Mouse (Mus musculus) megakaryocyte, embryonic 14.5 days (primary cell): Measurements from ENCODE around the gene Il10.

Source experiments
- FLI1 ChIP-seq: IDR thresholded peaks from 2 replicates; pipeline ENCODE4 v1.6.1; 2012; ENCODE audit warnings: low read length, inconsistent platforms, mixed read lengths
- GATA1 ChIP-seq: IDR thresholded peaks from 3 replicates; pipeline ENCODE4 v1.6.1; 2012; ENCODE audit warnings: mixed read lengths, low read length, inconsistent platforms, borderline replicate concordance

DNA sequence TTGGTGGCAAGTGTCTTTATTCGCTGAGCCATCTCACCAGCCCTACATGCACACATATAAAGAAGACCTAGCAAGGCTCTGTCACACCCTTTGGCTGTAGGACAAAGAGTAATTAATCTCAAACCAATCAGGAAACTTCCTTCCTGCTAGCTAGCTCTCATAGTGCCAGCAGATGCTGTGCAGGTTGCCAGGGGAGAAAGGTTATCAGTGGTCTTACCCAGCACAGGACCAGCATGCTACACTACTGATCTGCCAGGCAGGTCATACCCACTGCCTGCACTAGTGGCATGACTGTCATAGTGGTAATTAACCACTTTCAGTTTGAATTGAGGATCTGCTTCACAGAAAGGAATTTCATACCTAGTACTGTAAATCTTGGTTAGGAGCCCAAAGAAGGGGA lies 29.2 kb upstream of the Il10 start:
- TF ChIP-seq GATA1 (no peak), FLI1 (no peak)
